Mouse (Mus musculus) C2C12 (cell line): Measurements from ENCODE around the gene Myo1b.

ENCODE experiments used
- CTCF ChIP-seq: IDR thresholded peaks from one replicate; pipeline ENCODE4 v1.5.1; 2011; ENCODE audit not compliant: control insufficient read depth, insufficient read depth, insufficient read length
- MAX ChIP-seq: IDR thresholded peaks from one replicate; pipeline ENCODE4 v1.6.1; 2011; ENCODE audit warnings: mild to moderate bottlenecking, control low read depth
- MYOD1 ChIP-seq: IDR thresholded peaks from one replicate; pipeline ENCODE4 v1.6.1; 2011; ENCODE audit warnings: low read depth; ENCODE audit not compliant: control insufficient read depth, insufficient read length
- MYOG ChIP-seq: IDR thresholded peaks from one replicate; pipeline ENCODE4 v1.6.1; 2011; ENCODE audit not compliant: control insufficient read depth, insufficient read length; ENCODE audit errors: extremely low read depth
- USF1 ChIP-seq: IDR thresholded peaks from one replicate; pipeline ENCODE4 v1.6.1; 2011; ENCODE audit warnings: low read depth, mild to moderate bottlenecking, control low read depth, moderate library complexity

DNA sequence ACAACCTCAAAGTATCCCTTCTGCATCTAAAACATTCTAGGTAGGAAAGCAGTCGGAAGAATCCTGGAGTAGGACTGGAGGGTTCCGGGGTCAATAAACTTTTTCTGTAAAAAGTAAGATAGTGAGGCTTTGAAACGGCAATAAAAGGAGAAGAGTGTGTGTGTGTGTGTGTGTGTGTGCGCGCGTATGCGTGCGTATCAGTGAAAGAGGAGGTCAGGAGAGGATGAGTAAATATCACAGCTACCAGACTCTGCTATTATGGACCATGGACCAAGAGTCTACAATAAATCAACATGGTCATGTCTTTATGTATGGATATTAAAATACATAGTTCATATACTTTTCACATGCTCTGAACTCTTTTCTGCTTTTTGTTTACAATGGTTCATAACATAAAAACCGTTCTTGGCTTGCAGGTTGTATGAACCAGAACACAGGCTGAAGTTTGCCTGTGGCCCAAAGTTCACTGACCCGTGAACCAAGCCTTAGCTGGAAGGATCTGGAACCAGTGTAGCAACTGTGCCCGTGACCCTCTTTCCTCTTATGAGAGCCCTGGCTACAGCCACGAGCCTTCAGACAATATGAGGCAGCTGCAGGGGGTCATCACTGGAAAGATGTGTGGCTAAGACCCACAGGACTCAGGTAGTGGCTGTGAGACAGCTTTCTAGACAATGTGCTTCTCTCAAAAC lies 145.9 kb downstream of the Myo1b start:
- no peak for TF ChIP-seq CTCF
- TF ChIP-seq USF1, result no peak
- no peak for TF ChIP-seq MYOD1
- TF ChIP-seq MYOG, result no peak
- TF ChIP-seq MAX, result no peak
